Mouse (Mus musculus): Measurements from ENCODE around the gene Gng10. TPM values are rescaled to one million over a fixed set of nuclear protein-coding genes. Genes with fewer than 3 reads are reported as not detected.

Gene Gng10
- total RNA-seq, 2 experiments from 2014 or later = 16.6 to 17.0 TPM

Other genes with a start within 250 kb of the Gng10 start
- not detected for gene Olfr267, start 247.4 kb upstream of the Gng10 start, total RNA-seq (2021)
- gene Ecpas, start 122.3 kb upstream of the Gng10 start, total RNA-seq (2021) = 100 to 1,000 TPM; 212 TPM
- gene Zkscan16, start 91.5 kb upstream of the Gng10 start, total RNA-seq (2021) = not detected
- 1 to 10 TPM; 3.0 to 5.3 TPM for gene Ptgr1, start 48.0 kb upstream of the Gng10 start, total RNA-seq (2021)
- gene Dnajc25, start 40.0 kb upstream of the Gng10 start, total RNA-seq (2021) = 10 to 100 TPM; 18.7 to 19.5 TPM
- gene Gm20503, start 31.9 kb upstream of the Gng10 start, total RNA-seq (2021) = 1 to 10 TPM; 2.7 TPM
- not detected for gene AI481877, start 103.9 kb downstream of the Gng10 start, total RNA-seq (2021)
- gene Ugcg, start 154.2 kb downstream of the Gng10 start, total RNA-seq (2021) = 10 to 100 TPM; 15.4 to 16.2 TPM

Measured in heart, postnatal 36 days (tissue).